Mouse (Mus musculus): ENCODE measurements at regions not wholly inside any gene's neighbourhood (a gene's known extent, or its start where the extent isn't known, plus 50 kb on each side); places are given as distances from the start of the nearest gene placed in this dataset.

GRCm38 (mm10) chr13:101570034-101570433, 198.0 kb downstream of the Pik3r1 start:
- ATAC-seq (replicated peaks; ENCODE audit: insufficient number of reproducible peaks, low FRiP score, low TSS enrichment, poor library complexity, severe bottlenecking) = no peak

DNA sequence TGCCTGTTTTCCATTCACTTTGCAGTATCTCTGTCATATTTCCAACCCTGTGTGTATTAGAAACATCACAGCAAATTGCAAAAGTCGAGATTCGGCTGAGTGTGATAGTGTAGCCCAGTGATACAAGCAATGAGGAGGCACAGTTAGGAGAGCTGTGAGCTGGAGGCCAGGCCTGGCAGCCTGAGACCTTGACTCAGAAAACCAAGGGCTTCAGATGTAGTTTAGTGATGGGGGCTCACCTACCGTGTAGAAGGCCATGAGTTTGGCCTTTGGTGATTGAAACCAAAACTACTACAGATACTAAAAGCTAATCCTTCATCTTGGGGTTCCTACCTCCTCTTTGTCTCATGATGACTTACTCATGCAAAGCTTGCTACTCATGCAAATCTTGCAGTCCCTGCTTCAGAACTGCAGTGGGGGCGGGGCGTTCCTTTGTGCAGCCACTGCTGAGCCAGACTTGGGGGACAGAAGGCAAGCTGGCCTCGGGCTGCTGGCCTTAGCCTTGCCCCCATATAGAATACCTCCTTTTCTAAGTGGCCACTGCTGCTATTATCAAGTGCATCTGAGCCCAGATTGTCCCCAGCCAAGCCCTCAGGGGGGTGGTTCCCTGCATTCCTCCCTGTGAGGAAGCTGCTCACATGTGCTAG, 198.9 kb downstream of the Pik3r1 start:
- ATAC-seq (replicated peaks; ENCODE audit: insufficient number of reproducible peaks, low FRiP score, low TSS enrichment, poor library complexity, severe bottlenecking) = no peak

DNA sequence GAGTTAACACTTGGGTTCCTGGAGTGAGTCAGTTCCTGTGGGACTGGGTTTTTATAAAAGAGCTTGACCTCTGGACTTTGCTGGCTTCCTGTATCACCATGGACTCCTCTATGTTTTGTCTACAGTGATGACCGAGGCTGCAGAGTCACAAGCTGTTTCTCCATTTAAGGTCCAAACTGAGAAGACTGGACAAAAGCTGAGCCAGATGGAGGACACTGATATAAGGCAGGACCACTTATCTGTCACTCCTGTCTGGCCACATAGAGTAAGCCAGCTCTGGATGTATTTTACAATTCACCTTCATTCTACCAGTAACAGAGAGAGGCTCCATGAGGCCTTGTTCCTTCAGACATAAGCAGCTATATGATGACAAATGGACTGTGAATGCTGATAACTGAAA, 202.7 kb downstream of the Pik3r1 start:
- ATAC-seq (replicated peaks; ENCODE audit: insufficient number of reproducible peaks, low FRiP score, low TSS enrichment, poor library complexity, severe bottlenecking) = no peak

GRCm38 (mm10) chr13:101555371-101555874, 212.6 kb downstream of the Pik3r1 start:
- ATAC-seq (replicated peaks; ENCODE audit: insufficient number of reproducible peaks, low FRiP score, low TSS enrichment, poor library complexity, severe bottlenecking) = no peak

DNA sequence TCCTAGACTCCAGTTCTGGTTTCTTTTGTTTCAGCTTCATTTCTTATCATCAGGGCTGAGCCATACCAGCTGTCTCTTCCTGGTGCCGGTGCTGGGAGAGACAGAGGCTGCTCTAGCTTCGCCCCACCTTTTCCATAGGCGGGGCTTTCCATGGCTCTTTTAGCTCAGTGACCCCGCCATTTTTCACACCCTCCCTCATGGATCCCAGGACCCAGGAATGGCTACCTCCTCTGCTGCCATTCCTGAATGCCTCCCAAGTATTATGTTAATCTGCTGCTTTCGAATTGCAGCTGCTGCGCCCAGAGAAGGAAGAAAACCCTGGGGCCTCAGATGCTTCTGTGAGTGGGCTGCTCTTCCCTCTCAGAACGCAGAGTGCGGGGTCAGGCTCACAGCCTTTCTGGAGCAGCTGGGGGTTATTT, 214.9 kb downstream of the Pik3r1 start:
- no peak for ATAC-seq (replicated peaks; ENCODE audit: insufficient number of reproducible peaks, low FRiP score, low TSS enrichment, poor library complexity, severe bottlenecking)

- ATAC-seq (replicated peaks; ENCODE audit: insufficient number of reproducible peaks, low FRiP score, low TSS enrichment, poor library complexity, severe bottlenecking) = no peak
These were observed 215.6 kb downstream of the Pik3r1 start for GRCm38 (mm10) chr13:101552451-101552850.

DNA sequence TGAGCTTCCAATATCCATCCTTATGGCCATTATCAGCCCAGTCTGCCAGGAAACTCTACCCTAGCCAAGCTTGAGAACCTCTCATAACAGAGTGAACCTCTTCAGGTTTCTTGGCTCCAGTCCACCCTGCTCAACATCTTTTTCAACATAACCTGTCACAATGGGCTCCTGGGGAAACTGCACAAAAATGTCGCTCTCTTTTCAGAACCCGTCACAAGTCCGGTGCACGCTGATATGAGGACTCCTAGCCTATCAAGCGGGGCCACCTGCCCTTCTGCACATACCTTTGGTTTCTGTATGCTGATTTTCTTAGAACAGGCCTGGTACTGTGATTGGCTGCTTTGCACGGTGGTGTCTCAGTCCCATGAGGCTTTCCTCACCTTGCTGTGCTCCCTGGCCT, 216.9 kb downstream of the Pik3r1 start:
- ATAC-seq (replicated peaks; ENCODE audit: insufficient number of reproducible peaks, low FRiP score, low TSS enrichment, poor library complexity, severe bottlenecking) = no peak

DNA sequence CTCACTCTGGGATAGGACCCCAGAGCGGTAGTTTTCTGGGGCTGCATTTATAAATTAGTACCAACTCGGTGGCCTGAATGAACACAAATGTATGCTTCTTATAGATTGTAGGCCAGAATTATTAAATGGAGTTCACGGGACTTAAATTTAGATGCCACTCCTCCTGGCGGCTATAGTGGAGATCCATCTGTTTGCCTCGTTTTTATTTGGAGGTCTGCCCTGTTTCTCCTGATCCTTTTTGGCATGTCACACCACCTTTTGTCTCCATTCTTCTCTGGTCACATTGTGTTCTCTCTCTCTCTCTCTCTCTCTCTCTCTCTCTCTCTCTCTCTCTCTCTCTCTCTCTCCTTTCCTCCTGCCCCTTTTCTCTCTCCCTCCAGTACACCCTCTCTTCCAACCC, 217.5 kb downstream of the Pik3r1 start:
- ATAC-seq (replicated peaks; ENCODE audit: insufficient number of reproducible peaks, low FRiP score, low TSS enrichment, poor library complexity, severe bottlenecking) = no peak

DNA sequence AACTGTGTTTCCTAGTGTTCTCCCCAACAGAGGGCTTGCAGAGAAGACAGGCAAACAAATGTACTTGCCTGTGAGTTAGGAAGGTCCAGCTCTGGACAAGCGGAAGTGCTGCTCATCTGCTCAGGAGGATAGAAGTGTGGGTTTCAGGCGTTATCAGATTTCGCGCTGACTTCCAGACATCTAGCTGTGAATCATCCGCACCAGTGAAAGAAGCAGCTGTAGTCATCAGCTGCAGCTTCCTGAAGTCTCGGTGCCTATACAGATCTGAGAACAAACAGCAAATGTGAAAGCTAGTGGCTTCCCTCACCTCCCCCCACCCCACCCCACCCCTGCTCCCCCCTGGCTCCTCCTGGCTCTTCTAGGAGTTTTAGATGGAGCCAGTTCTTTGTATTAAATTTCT, 220.1 kb downstream of the Pik3r1 start:
- no peak for ATAC-seq (replicated peaks; ENCODE audit: insufficient number of reproducible peaks, low FRiP score, low TSS enrichment, poor library complexity, severe bottlenecking)

GRCm38 (mm10) chr13:101547365-101547764, 220.7 kb downstream of the Pik3r1 start:
- no peak for ATAC-seq (replicated peaks; ENCODE audit: insufficient number of reproducible peaks, low FRiP score, low TSS enrichment, poor library complexity, severe bottlenecking)

DNA sequence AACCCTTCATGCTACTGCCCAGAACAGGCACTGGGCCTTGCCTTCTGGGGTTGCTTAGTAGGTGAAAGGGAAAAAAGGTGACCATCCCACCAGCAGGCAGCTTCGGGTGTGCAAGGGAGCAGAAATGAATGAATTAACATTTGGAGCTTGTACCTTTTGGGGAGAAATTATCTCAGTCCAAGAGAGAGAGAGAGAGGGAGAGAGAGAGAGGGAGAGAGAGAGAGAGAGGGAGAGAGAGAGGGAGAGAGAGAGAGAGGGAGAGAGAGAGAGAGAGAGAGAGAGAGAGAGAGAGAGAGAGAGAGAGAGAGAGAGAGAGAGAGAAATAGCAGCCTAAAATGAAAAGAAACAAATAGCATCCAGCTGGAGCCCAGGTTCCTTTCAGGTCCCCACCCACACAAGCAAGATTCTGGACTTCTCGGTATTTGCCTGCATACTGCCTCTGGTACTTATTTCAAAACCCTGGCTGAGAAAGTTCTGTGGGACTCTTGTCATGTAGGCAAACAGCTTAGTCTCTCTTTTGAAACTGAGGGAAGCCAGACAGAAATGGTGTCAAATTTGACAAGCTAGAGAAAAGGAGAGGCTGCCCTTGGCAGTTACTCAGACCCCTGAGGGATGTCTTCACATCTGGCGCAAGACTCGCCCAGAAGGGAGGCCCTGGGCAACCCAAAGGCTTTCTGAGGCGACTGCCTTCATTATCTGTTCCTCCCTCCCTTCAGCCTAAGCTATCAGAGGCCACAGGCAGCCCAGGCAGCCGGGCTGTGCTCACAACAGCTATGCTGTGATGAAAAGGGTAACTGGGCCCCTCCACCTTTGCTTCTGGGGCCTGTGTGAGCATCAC, 222.5 kb downstream of the Pik3r1 start:
- ATAC-seq (replicated peaks; ENCODE audit: insufficient number of reproducible peaks, low FRiP score, low TSS enrichment, poor library complexity, severe bottlenecking) = no peak

- ATAC-seq (replicated peaks; ENCODE audit: insufficient number of reproducible peaks, low FRiP score, low TSS enrichment, poor library complexity, severe bottlenecking) = peak; percentile 86
These were observed 227.4 kb downstream of the Pik3r1 start for GRCm38 (mm10) chr13:101540391-101541191.

GRCm38 (mm10) chr13:101538110-101538509, 229.9 kb downstream of the Pik3r1 start:
- ATAC-seq (replicated peaks; ENCODE audit: insufficient number of reproducible peaks, low FRiP score, low TSS enrichment, poor library complexity, severe bottlenecking) = no peak

DNA sequence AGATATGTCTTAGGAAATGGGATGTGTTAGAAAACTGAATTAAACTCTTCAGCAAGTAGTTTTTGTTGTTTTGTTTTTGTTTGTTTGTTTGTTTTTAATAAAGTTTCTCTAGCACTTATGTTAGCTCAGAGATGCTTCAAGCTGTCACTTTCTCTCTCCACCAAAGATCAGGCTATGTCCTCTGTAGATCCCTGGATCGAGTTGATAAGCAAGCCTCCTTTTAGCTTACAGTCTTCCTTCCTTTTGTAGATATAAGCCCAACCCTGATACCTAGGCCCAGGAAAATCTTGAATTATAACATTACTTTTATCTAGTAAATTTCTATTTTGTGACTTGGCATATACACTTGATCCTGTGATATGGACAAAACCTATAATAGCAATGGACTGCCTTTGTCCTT, 232.0 kb downstream of the Pik3r1 start:
- ATAC-seq (replicated peaks; ENCODE audit: insufficient number of reproducible peaks, low FRiP score, low TSS enrichment, poor library complexity, severe bottlenecking) = no peak

- no peak for ATAC-seq (replicated peaks; ENCODE audit: insufficient number of reproducible peaks, low FRiP score, low TSS enrichment, poor library complexity, severe bottlenecking)
These were observed 232.6 kb downstream of the Pik3r1 start for GRCm38 (mm10) chr13:101535331-101535866.

DNA sequence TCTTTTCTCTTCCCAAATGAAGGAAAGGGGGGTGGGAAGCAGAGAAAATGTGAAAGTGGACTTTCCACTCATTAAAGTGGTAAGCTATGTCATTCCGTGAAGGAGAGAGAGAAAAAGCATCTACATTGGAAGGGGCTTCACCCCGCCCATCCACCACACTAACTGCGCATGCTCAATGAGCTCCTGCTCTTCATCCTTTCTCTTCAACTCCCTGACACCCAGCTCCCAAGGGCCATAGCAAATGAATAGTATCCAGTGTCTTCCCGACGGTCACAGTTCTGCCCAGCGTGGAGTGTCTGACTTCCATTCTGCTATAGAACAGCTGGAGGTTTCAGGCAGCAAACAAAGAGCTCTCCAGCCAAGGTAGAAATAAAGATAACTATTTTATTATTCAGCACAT, 233.5 kb downstream of the Pik3r1 start:
- no peak for ATAC-seq (replicated peaks; ENCODE audit: insufficient number of reproducible peaks, low FRiP score, low TSS enrichment, poor library complexity, severe bottlenecking)

DNA sequence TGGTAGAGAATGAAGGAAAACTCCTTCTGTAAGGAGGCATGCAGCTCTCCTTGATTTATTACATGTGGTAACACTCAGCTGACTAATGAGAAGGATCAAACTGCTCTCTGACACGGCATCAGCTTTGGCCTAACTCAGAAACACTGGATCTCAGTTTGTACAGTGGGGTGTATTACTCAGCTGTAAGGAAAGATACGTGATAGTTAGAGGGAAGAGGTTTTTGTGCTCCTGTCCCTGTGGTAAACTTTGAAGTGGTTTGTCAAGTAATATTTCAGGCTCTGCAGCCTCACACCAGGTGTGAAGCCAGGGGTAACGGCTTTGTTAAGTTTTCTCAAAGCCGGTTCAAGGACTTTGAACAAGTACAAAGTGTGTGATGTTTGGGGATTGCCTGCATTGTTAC, 235.1 kb downstream of the Pik3r1 start:
- ATAC-seq (replicated peaks; ENCODE audit: insufficient number of reproducible peaks, low FRiP score, low TSS enrichment, poor library complexity, severe bottlenecking) = no peak

GRCm38 (mm10) chr13:101527691-101528090, 240.3 kb downstream of the Pik3r1 start:
- ATAC-seq (replicated peaks; ENCODE audit: insufficient number of reproducible peaks, low FRiP score, low TSS enrichment, poor library complexity, severe bottlenecking) = no peak

DNA sequence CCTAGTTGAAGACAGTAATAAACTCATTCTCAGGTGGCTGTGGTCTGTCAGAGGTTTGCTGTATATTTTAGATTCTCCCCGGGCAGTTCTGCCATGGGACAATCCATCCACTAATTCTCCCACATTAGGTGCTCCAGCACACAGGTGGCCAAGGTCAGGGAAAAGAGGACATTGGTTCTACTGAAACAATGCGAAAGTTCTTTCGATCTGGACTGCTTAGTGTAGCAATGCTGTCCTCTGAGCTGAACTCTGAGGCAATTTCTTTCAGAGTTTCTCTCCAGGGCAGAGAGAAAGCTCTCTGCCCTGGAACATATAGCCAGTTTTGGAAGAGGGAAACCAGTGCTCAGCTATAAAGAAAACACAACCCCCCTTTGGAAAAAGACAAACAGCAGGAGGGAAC, 243.2 kb downstream of the Pik3r1 start:
- no peak for ATAC-seq (replicated peaks; ENCODE audit: insufficient number of reproducible peaks, low FRiP score, low TSS enrichment, poor library complexity, severe bottlenecking)

All from monocyte, adult 5-6 weeks (primary cell).